Mouse (Mus musculus) MEL (cell line): Measurements from ENCODE around the gene Cck. TPM values are rescaled to one million over a fixed set of nuclear protein-coding genes. Genes with fewer than 3 reads are reported as not detected.

Experiments
- DNase-seq: peaks from one replicate; pipeline ENCODE4 v3.0.0; 2011; ENCODE audit warnings: low read depth, low spot score
- H3K27ac ChIP-seq: 2 replicates; pipeline ENCODE4 v1.5.1; 2012; ENCODE audit warnings: low read depth, mild to moderate bottlenecking, control low read depth, low read length, moderate library complexity; ENCODE audit not compliant: control insufficient read depth
- H3K27me3 ChIP-seq, 2 experiments: fragments of 150-350 bp in 1 of 2; sonication (generic) in 1 of 2; 2 replicates each; pipeline ENCODE4 v1.6.1; 2012; ENCODE audit warnings: low read length in 2 of 2, mild to moderate bottlenecking in 2 of 2, improper control_type of control experiment in 1 of 2, moderate library complexity in 1 of 2; ENCODE audit not compliant: insufficient read depth in 2 of 2, control insufficient read depth in 1 of 2
- H3K36me3 ChIP-seq, 2 experiments: 2 replicates each; pipeline ENCODE4 v1.6.1; 2012 to 2014; ENCODE audit warnings: low read length in 2 of 2, improper control_type of control experiment in 1 of 2, inconsistent platforms in 1 of 2, mild to moderate bottlenecking in 1 of 2; ENCODE audit not compliant: insufficient read depth in 2 of 2, control insufficient read depth in 1 of 2
- H3K4me1 ChIP-seq, 2 experiments: fragments of 150-350 bp in 1 of 2; sonication (generic) in 1 of 2; 2 replicates each; pipeline ENCODE4 v1.6.1; 2012; ENCODE audit warnings: low read length in 2 of 2, improper control_type of control experiment in 1 of 2, mild to moderate bottlenecking in 1 of 2; ENCODE audit not compliant: insufficient read depth in 2 of 2, control insufficient read depth in 1 of 2
- H3K4me3 ChIP-seq, 2 experiments: fragments of 150-350 bp in 1 of 2; sonication (generic) in 1 of 2; 2 replicates each; pipeline ENCODE4 v1.5.1; 2012; ENCODE audit warnings: low read depth in 2 of 2, low read length in 2 of 2, mild to moderate bottlenecking in 2 of 2, moderate library complexity in 2 of 2, control low read depth in 1 of 2, improper control_type of control experiment in 1 of 2; ENCODE audit not compliant: control insufficient read depth in 1 of 2, insufficient read depth in 1 of 2
- H3K79me2 ChIP-seq: 2 replicates; pipeline ENCODE4 v1.6.1; 2012; ENCODE audit warnings: mild to moderate bottlenecking, low read length, moderate library complexity; ENCODE audit not compliant: control insufficient read depth, poor library complexity, insufficient read depth
- H3K9ac ChIP-seq: 2 replicates; pipeline ENCODE4 v1.6.1; 2012; ENCODE audit warnings: low read depth, mild to moderate bottlenecking, control low read depth, low read length, moderate library complexity; ENCODE audit not compliant: control insufficient read depth, poor library complexity, severe bottlenecking
- H3K9me3 ChIP-seq: fragments of 150-350 bp; sonication (generic); replicated peaks from 2 replicates; pipeline ENCODE4 v1.6.1; 2012; ENCODE audit warnings: mild to moderate bottlenecking, low read length, improper control_type of control experiment, moderate library complexity; ENCODE audit not compliant: insufficient read depth
- CHD1 ChIP-seq: IDR thresholded peaks from 2 replicates; pipeline ENCODE4 v1.6.1; 2012; ENCODE audit warnings: low read depth, mild to moderate bottlenecking, inconsistent platforms, low read length, improper control_type of control experiment
- ELF1 ChIP-seq: IDR thresholded peaks from 2 replicates; pipeline ENCODE4 v1.6.1; 2014; ENCODE audit warnings: low read depth, mild to moderate bottlenecking, inconsistent platforms, low read length, improper control_type of control experiment, moderate library complexity
- EP300 ChIP-seq, 2 experiments: IDR thresholded peaks; 2 replicates each; pipeline ENCODE4 v1.6.1; 2011; ENCODE audit warnings: improper control_type of control experiment in 2 of 2, low read length in 2 of 2, low read depth in 1 of 2, mild to moderate bottlenecking in 1 of 2
- GATA1 ChIP-seq: IDR thresholded peaks from 2 replicates; pipeline ENCODE4 v1.6.1; 2011; ENCODE audit warnings: low read depth, low read length, improper control_type of control experiment
- HCFC1 ChIP-seq: IDR thresholded peaks from 2 replicates; pipeline ENCODE4 v1.6.1; 2012; ENCODE audit warnings: low read depth, mild to moderate bottlenecking, inconsistent platforms, low read length, improper control_type of control experiment, moderate library complexity
- KAT2A ChIP-seq: conservative IDR thresholded peaks from 2 replicates; pipeline ENCODE4 v1.6.1; 2012; ENCODE audit warnings: low read depth, low read length, improper control_type of control experiment, inconsistent platforms
- MAFK ChIP-seq: IDR thresholded peaks from 2 replicates; pipeline ENCODE4 v1.6.1; 2011; ENCODE audit warnings: low read depth, mild to moderate bottlenecking, low read length, improper control_type of control experiment, borderline replicate concordance
- MAX ChIP-seq: IDR thresholded peaks from 2 replicates; pipeline ENCODE4 v1.6.1; 2011; ENCODE audit warnings: low read length, improper control_type of control experiment
- MXI1 ChIP-seq: IDR thresholded peaks from 2 replicates; pipeline ENCODE4 v1.6.1; 2011; ENCODE audit warnings: mild to moderate bottlenecking, low read depth, low read length, improper control_type of control experiment
- MYB ChIP-seq: IDR thresholded peaks from 2 replicates; pipeline ENCODE4 v1.6.1; 2011; ENCODE audit warnings: mild to moderate bottlenecking, low read depth, low read length, improper control_type of control experiment
- MYC ChIP-seq: IDR thresholded peaks from 2 replicates; pipeline ENCODE4 v1.6.1; 2011; ENCODE audit warnings: low read depth, mild to moderate bottlenecking, low read length, improper control_type of control experiment, moderate library complexity
- NELFE ChIP-seq: IDR thresholded peaks from 2 replicates; pipeline ENCODE4 v1.6.1; 2011; ENCODE audit warnings: low read depth, low read length, improper control_type of control experiment
- POLR2AphosphoS5 ChIP-seq: IDR thresholded peaks from 2 replicates; pipeline ENCODE4 v1.6.1; 2012; ENCODE audit warnings: low read depth, borderline replicate concordance, mild to moderate bottlenecking, inconsistent platforms, low read length, moderate library complexity, mixed read lengths
- RCOR1 ChIP-seq: IDR thresholded peaks from 2 replicates; pipeline ENCODE4 v1.6.1; 2012; ENCODE audit warnings: low read depth, mild to moderate bottlenecking, inconsistent platforms, low read length, improper control_type of control experiment
- SIN3A ChIP-seq: IDR thresholded peaks from 2 replicates; pipeline ENCODE4 v1.6.1; 2012; ENCODE audit warnings: low read length, improper control_type of control experiment, inconsistent platforms
- SMC3 ChIP-seq: IDR thresholded peaks from 2 replicates; pipeline ENCODE4 v1.6.1; 2011; ENCODE audit warnings: low read depth, low read length, improper control_type of control experiment
- TBP ChIP-seq: IDR thresholded peaks from 2 replicates; pipeline ENCODE4 v1.8.0; 2011; ENCODE audit warnings: low read depth, low read length, improper control_type of control experiment
- TCF12 ChIP-seq: IDR thresholded peaks from 2 replicates; pipeline ENCODE4 v1.6.1; 2014; ENCODE audit warnings: low read depth, mild to moderate bottlenecking, inconsistent platforms, low read length, improper control_type of control experiment, moderate library complexity
- USF2 ChIP-seq, 2 experiments: IDR thresholded peaks; 2 replicates each; pipeline ENCODE4 v1.6.1; 2011 to 2012; ENCODE audit warnings: improper control_type of control experiment in 2 of 2, low read length in 2 of 2, borderline replicate concordance in 1 of 2, inconsistent platforms in 1 of 2, low read depth in 1 of 2, mild to moderate bottlenecking in 1 of 2; ENCODE audit not compliant: insufficient read depth in 1 of 2
- ZKSCAN1 ChIP-seq: IDR thresholded peaks from 2 replicates; pipeline ENCODE4 v1.6.1; 2012; ENCODE audit warnings: low read depth, mild to moderate bottlenecking, inconsistent platforms, low read length, improper control_type of control experiment, moderate library complexity
- ZNF384 ChIP-seq: IDR thresholded peaks from 2 replicates; pipeline ENCODE4 v1.6.1; 2012; ENCODE audit warnings: low read depth, mild to moderate bottlenecking, inconsistent platforms, low read length, improper control_type of control experiment
- polyA plus RNA-seq, 2 experiments: library from polyadenylated mRNA; stranded (reverse) in 1 of 2; unstranded in 1 of 2; fragments of >175 nt in 1 of 2; fragments of >200 nt in 1 of 2; gene quantifications; 2 replicates each; pipeline versions ENCODE4 v1.2.1 to v1.2.4; 2012; ENCODE audit warnings: low replicate concordance in 2 of 2, low read depth in 1 of 2; ENCODE audit not compliant: insufficient read length in 2 of 2, insufficient read depth in 1 of 2, missing spikeins in 1 of 2
- total RNA-seq: library from RNA; depleted of rRNA; stranded (reverse); fragments of 300-350 nt; gene quantifications from 2 replicates; pipeline ENCODE4 v1.2.3, GENCODE M21; 2012

Gene Cck
- total and polyA plus RNA-seq, 3 experiments, result not detected

- no peak for TF ChIP-seq USF2 (IDR thresholded peaks at IDR 0.05; ENCODE audit: borderline replicate concordance in 1 of 2, insufficient read depth in 1 of 2, low read depth in 1 of 2, low read length in 2 of 2)
- no peak for TF ChIP-seq ELF1
- TF ChIP-seq ZNF384, result no peak
- TF ChIP-seq HCFC1, result no peak
- TF ChIP-seq POLR2AphosphoS5, result no peak
- TF ChIP-seq EP300 (IDR thresholded peaks at IDR 0.05; ENCODE audit: low read depth in 1 of 2, low read length in 2 of 2), result no peak
- TF ChIP-seq MYC, result no peak
- no peak for TF ChIP-seq MXI1
- no peak for TF ChIP-seq MAFK
- TF ChIP-seq MYB, result no peak
- no peak for TF ChIP-seq ZKSCAN1
- TF ChIP-seq CHD1, result no peak
- TF ChIP-seq GATA1, result no peak
- no peak for TF ChIP-seq RCOR1
- TF ChIP-seq SMC3, result no peak
- no peak for TF ChIP-seq TCF12
- TF ChIP-seq MAX, result no peak
- no peak for TF ChIP-seq NELFE
- no peaks in the 10 kb centered on the region for H3K36me3 ChIP-seq
- no peaks in the 10 kb centered on the region for H3K4me1 ChIP-seq
- H3K27ac ChIP-seq, result no peak overlapping the region
- H3K79me2 ChIP-seq, result no peaks in the 10 kb centered on the region
- peaks cover 0 to 2% of the 10 kb centered on the region in 2 experiments; a peak in 1 of 4 replicates for H3K27me3 ChIP-seq
- DNase-seq, result no peak
- H3K9me3 ChIP-seq, result no peaks in the 10 kb centered on the region
- no peak overlapping the region for H3K4me3 ChIP-seq
- no peak overlapping the region for H3K9ac ChIP-seq
These were observed 19.0 kb upstream of the Cck start for GRCm38 (mm10) chr9:121514462-121514861.

GRCm38 (mm10) chr9:121511911-121512310, 16.4 kb upstream of the Cck start:
- no peaks in the 10 kb centered on the region for H3K36me3 ChIP-seq
- no peaks in the 10 kb centered on the region for H3K4me1 ChIP-seq
- DNase-seq, result no peak
- no peak overlapping the region for H3K27ac ChIP-seq
- no peaks in the 10 kb centered on the region for H3K79me2 ChIP-seq
- TF ChIP-seq MAFK (no peak), ZKSCAN1 (no peak), USF2 (IDR thresholded peaks at IDR 0.05; ENCODE audit: borderline replicate concordance in 1 of 2, insufficient read depth in 1 of 2, low read depth in 1 of 2, low read length in 2 of 2) (no peak), SIN3A (no peak), KAT2A (no peak), MYB (no peak), TBP (no peak)
- H3K9me3 ChIP-seq, result no peaks in the 10 kb centered on the region
- H3K27me3 ChIP-seq, result peaks cover 0 to 2% of the 10 kb centered on the region in 2 experiments; a peak in 1 of 4 replicates
- H3K9ac ChIP-seq, result no peak overlapping the region
- no peak overlapping the region for H3K4me3 ChIP-seq
